Mouse (Mus musculus): Measurements from ENCODE around the gene Prkcz. TPM values are rescaled to one million over a fixed set of nuclear protein-coding genes. Genes with fewer than 3 reads are reported as not detected.

Prkcz gene
- polyA plus RNA-seq, 1 experiment from 2014 or later, result 9.3 TPM

DNA sequence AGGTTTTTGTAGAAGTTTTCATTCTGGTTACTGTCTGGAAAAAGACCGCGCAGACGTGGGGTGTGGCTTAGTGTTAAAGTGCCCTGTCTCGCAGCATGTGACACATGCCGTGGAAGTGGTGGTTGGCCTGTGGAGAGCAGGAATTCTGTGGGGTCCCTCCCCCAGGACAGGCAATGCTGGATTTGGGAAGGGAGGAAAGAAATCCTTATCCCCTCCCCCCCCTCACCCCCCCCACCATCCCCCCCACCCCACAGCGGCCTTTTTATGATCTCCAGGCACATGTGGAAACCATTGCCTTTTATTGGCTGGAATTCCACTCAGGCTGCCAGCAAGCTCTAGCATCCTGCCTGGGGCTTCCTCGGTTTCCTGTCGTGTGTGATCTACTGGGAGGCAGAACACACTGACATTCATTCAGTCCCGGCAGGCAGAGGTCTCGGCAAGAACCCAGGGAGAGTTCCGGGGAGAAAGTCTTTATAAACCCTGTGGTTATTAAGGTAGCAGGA is 78.1 kb downstream of the Prkcz start:
- Histone ChIP-seq H3K27ac (peak overlapping the region; percentile 95), H3K9me3 (replicated peaks) (no peaks in the 10 kb centered on the region), H3K4me3 (peak overlapping the region; percentile 46), H3K4me1 (peaks cover 82% of the 10 kb centered on the region), H3K36me3 (no peaks in the 10 kb centered on the region), H3K27me3 (ENCODE audit: low read depth, poor library complexity, severe bottlenecking) (no peaks in the 10 kb centered on the region)
- 16% methylated on average over 11 of the region's 11 CpGs for WGBS
- peak; percentile 85 for DNase-seq (ENCODE audit: low spot score)

- 46% methylated on average over 6 of the region's 6 CpGs for WGBS
- no peak for DNase-seq (ENCODE audit: low spot score)
- peak overlapping the region; percentile 14; the same call in 1 of the 2 replicates for H3K4me3 ChIP-seq
- no peaks in the 10 kb centered on the region for H3K36me3 ChIP-seq
- H3K27me3 ChIP-seq (ENCODE audit: low read depth, poor library complexity, severe bottlenecking), result no peaks in the 10 kb centered on the region
- peak overlapping the region; percentile 95 for H3K27ac ChIP-seq
- peaks cover 85% of the 10 kb centered on the region for H3K4me1 ChIP-seq
- no peaks in the 10 kb centered on the region for H3K9me3 ChIP-seq (replicated peaks)
Measured at GRCm38 (mm10) chr4:155282231-155282630, 78.9 kb downstream of the Prkcz start.

DNA sequence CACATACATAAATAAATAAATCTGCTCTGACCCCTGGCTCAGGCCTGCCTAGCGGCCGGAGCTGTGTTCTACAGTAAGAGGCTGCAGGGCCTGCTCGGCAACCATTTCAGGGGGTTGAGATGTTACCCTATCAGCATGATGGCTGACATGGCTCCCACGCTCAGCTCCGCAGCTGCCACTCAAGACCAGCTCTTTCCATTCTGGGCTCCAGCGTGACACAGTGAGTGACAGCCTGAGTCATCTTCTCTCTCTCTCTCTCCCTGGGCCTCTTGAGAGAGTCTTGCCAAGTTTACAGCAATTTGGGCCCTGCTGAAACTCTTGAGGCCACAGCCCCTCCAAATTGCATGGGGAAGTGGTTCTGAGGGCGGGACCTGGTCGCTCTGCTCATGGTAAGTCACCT is 79.5 kb downstream of the Prkcz start:
- WGBS, result 89% methylated on average over 8 of the region's 8 CpGs
- Histone ChIP-seq H3K36me3 (no peaks in the 10 kb centered on the region), H3K9me3 (replicated peaks) (no peaks in the 10 kb centered on the region), H3K27ac (peak overlapping the region; percentile 95), H3K27me3 (ENCODE audit: low read depth, poor library complexity, severe bottlenecking) (no peaks in the 10 kb centered on the region), H3K4me1 (peaks cover 79% of the 10 kb centered on the region), H3K4me3 (0 out of 2 replicates have a peak overlapping the region, but pooled peaks have one; percentile 14)
- DNase-seq (ENCODE audit: low spot score), result no peak

DNA sequence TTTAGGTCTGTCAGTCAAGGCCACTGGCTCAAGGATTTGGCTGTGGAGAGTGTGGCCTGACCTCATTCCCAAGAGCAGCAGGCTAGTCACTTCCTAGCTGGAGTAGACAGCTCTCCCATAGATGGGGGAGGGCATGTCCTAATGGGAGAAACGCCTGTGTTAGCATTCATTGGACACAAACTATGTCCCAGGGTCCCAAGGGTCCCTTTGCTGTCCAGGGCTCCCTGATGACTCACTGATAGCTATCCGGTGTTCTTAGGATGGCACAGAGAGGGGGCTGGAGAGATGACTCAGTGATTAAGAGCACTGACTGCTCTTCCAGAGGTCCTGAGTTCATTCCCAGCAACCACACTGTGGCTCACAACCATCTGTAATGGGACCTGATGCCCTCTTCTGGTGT is 79.9 kb downstream of the Prkcz start:
- H3K36me3 ChIP-seq, result no peaks in the 10 kb centered on the region
- peaks cover 76% of the 10 kb centered on the region for H3K4me1 ChIP-seq
- no peaks in the 10 kb centered on the region for H3K27me3 ChIP-seq (ENCODE audit: low read depth, poor library complexity, severe bottlenecking)
- DNase-seq (ENCODE audit: low spot score), result no peak
- no peak overlapping the region for H3K4me3 ChIP-seq
- no peaks in the 10 kb centered on the region for H3K9me3 ChIP-seq (replicated peaks)
- 81% methylated on average over 2 of the region's 2 CpGs for WGBS
- H3K27ac ChIP-seq, result peak overlapping the region; percentile 95

DNA sequence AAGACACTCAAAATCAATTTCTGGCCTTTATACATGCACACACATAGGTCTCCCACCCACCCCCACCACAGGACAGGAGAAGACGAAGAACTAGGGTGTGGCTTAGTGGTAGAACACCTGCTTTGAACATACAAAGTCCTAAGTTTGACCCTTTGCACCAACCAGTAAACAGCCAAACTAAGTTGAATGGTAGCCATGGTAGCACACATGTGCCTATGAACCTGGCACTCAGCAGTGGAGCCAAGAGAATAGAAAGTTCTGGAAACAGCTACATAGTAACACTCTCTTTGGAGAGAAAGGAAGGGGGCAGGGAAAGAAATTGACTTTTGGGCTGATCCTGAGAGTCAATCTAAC is 80.4 kb downstream of the Prkcz start:
- Histone ChIP-seq H3K36me3 (no peaks in the 10 kb centered on the region), H3K9me3 (replicated peaks) (no peaks in the 10 kb centered on the region), H3K27ac (peak overlapping the region; percentile 95), H3K4me3 (no peak overlapping the region), H3K4me1 (peaks cover 77% of the 10 kb centered on the region), H3K27me3 (ENCODE audit: low read depth, poor library complexity, severe bottlenecking) (no peaks in the 10 kb centered on the region)
- no peak for DNase-seq (ENCODE audit: low spot score)
- 86% methylated on average over 1 of the region's 1 CpGs for WGBS

DNA sequence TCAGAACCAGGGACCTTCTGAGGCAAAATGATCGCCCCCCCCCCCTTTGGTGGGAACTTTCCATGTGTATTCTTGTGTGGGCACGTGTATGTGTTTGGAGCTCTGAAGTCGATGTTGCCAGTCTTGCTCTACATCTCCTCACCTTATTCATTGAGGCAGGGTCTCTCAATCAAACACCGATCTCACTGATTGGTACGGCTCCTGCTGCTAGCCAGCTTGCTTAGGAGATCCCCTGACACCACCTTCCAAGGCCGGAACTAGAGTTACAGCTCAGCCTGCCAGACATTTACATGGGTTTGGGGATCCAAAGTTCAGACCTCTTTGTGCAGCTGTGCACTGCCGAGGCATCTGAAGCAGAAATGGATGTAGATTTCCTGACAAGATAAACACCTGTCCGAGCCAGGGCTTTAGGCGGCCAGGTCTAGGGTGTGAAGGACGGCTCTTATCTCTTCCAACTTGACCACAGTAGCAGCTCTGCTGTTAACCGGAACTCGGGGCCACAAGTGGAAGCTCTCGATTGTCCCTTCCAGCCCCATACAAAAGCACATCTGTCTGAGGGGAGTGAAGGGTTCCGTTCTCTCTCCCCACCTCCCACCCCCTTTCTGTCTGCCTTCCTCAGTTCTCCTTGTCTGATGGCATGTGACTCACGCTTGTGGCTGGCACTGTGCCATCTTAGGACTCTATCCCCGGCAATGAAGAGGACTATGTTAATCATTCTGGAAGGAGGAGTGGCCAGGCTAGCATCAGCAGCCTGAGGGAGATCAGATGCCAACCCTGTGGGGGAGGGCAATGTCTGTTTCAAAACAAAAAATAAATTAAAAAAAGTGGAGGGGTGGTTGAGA is 81.0 kb downstream of the Prkcz start:
- Histone ChIP-seq H3K36me3 (no peaks in the 10 kb centered on the region), H3K4me3 (no peak overlapping the region), H3K4me1 (peaks cover 78% of the 10 kb centered on the region), H3K27ac (peak overlapping the region; percentile 64), H3K9me3 (replicated peaks) (no peaks in the 10 kb centered on the region), H3K27me3 (ENCODE audit: low read depth, poor library complexity, severe bottlenecking) (no peaks in the 10 kb centered on the region)
- WGBS, result 87% methylated on average over 16 of the region's 16 CpGs
- DNase-seq (ENCODE audit: low spot score), result no peak

DNA sequence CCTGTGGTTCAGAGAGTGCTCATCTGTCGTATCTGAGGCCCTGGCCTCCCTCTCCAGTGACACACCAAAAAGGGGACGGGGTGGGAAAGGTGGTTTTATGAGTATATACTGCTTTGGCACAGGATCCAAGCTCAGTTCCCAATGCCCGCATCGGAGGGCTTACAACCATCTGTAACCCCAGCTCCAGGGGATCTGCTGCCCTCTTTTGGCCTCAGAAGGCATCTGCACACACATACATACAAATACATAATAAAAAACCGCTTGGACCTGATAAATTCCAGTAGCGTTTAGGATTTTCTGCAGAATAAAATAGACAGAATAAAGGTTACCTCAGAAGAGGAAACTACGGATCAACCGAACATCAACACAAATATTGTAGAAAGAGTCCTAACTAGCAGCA is 82.1 kb downstream of the Prkcz start:
- peak; percentile 46 for DNase-seq (ENCODE audit: low spot score)
- H3K4me3 ChIP-seq, result no peak overlapping the region

DNA sequence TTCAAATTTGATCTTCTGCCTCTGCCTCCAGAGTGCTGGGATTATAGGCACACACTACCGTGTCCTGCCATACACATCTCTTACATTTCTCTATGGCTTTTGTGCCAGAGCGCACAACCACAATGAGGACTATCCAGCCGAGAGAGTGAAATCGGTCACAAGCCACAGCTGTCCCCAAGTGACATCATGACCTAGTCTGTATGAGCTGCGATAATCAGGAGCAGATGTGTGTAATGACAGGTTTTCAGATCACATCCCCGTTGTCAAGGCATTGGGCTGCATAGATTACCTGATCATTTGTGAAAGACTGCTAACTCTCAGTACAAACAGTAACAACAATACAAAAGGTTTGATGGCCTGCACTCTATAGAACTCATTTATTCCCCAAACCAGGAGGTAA is 83.2 kb downstream of the Prkcz start:
- DNase-seq (ENCODE audit: low spot score), result peak; percentile 40
- Histone ChIP-seq H3K27me3 (ENCODE audit: low read depth, poor library complexity, severe bottlenecking) (no peaks in the 10 kb centered on the region), H3K36me3 (no peaks in the 10 kb centered on the region), H3K4me1 (peaks cover 66% of the 10 kb centered on the region), H3K27ac (peak overlapping the region; percentile 83), H3K4me3 (no peak overlapping the region), H3K9me3 (replicated peaks) (no peaks in the 10 kb centered on the region)
- 44% methylated on average over 6 of the region's 6 CpGs for WGBS

More for the DNA sequence above, 82.1 kb downstream of the Prkcz start:
- peak overlapping the region; percentile 83 for H3K27ac ChIP-seq
- H3K36me3 ChIP-seq, result no peaks in the 10 kb centered on the region
- H3K4me1 ChIP-seq, result peaks cover 77% of the 10 kb centered on the region
- WGBS, result 81% methylated on average over 8 of the region's 8 CpGs
- no peaks in the 10 kb centered on the region for H3K27me3 ChIP-seq (ENCODE audit: low read depth, poor library complexity, severe bottlenecking)
- H3K9me3 ChIP-seq (replicated peaks), result no peaks in the 10 kb centered on the region

DNA sequence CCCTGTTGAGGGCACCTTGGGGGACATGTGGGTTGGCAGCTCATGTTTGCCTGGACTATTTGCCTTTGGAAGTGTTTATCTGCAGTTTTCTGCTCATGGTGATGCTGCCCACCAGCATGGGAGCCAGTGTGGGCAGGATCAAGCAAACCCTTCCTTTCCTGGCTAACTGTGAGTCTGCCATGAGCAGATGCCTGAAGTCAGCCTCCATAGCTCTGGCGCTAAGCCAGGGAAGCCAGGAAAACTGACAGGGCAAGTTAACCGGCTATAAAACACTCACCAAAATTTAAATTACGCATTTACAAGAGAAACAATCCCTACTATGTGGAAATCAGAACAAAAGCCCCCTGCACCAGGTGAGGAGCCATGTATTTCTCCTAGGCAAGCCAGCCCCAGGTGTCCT is 86.3 kb downstream of the Prkcz start:
- H3K4me1 ChIP-seq, result peaks cover 36% of the 10 kb centered on the region
- peak overlapping the region; percentile 58 for H3K27ac ChIP-seq
- no peaks in the 10 kb centered on the region for H3K27me3 ChIP-seq (ENCODE audit: low read depth, poor library complexity, severe bottlenecking)
- no peaks in the 10 kb centered on the region for H3K9me3 ChIP-seq (replicated peaks)
- H3K4me3 ChIP-seq, result no peak overlapping the region
- H3K36me3 ChIP-seq, result no peaks in the 10 kb centered on the region
- 60% methylated on average over 3 of the region's 3 CpGs for WGBS
- no peak for DNase-seq (ENCODE audit: low spot score)

- peaks cover 36% of the 10 kb centered on the region for H3K4me1 ChIP-seq
- no peak overlapping the region for H3K4me3 ChIP-seq
- no peaks in the 10 kb centered on the region for H3K27me3 ChIP-seq (ENCODE audit: low read depth, poor library complexity, severe bottlenecking)
- H3K36me3 ChIP-seq, result no peaks in the 10 kb centered on the region
- 35% methylated on average over 5 of the region's 5 CpGs for WGBS
- peak overlapping the region; percentile 58 for H3K27ac ChIP-seq
- H3K9me3 ChIP-seq (replicated peaks), result no peaks in the 10 kb centered on the region
- DNase-seq (ENCODE audit: low spot score), result no peak
Measured at GRCm38 (mm10) chr4:155274451-155274850, 86.7 kb downstream of the Prkcz start.

GRCm38 (mm10) chr4:155268382-155268781 is 92.8 kb downstream of the Prkcz start:
- no peaks in the 10 kb centered on the region for H3K27me3 ChIP-seq (ENCODE audit: low read depth, poor library complexity, severe bottlenecking)
- H3K4me3 ChIP-seq, result no peak overlapping the region
- H3K27ac ChIP-seq, result peak overlapping the region; percentile 27
- no peaks in the 10 kb centered on the region for H3K9me3 ChIP-seq (replicated peaks)
- peak; percentile 82 for DNase-seq (ENCODE audit: low spot score)
- H3K36me3 ChIP-seq, result no peaks in the 10 kb centered on the region
- WGBS, result 35% methylated on average over 5 of the region's 5 CpGs
- H3K4me1 ChIP-seq, result peaks cover 36% of the 10 kb centered on the region

GRCm38 (mm10) chr4:155267639-155268175 is 93.5 kb downstream of the Prkcz start:
- Histone ChIP-seq H3K36me3 (no peaks in the 10 kb centered on the region), H3K9me3 (replicated peaks) (no peaks in the 10 kb centered on the region), H3K27ac (peak overlapping the region; percentile 27), H3K4me1 (peaks cover 36% of the 10 kb centered on the region), H3K4me3 (no peak overlapping the region), H3K27me3 (ENCODE audit: low read depth, poor library complexity, severe bottlenecking) (no peaks in the 10 kb centered on the region)
- DNase-seq (ENCODE audit: low spot score), result no peak
- 56% methylated on average over 12 of the region's 12 CpGs for WGBS

GRCm38 (mm10) chr4:155267047-155267543 is 94.1 kb downstream of the Prkcz start:
- Histone ChIP-seq H3K27ac (peak overlapping the region; percentile 27; the same call in 1 of the 2 replicates), H3K27me3 (ENCODE audit: low read depth, poor library complexity, severe bottlenecking) (no peaks in the 10 kb centered on the region), H3K4me1 (peaks cover 36% of the 10 kb centered on the region), H3K9me3 (replicated peaks) (no peaks in the 10 kb centered on the region), H3K36me3 (no peaks in the 10 kb centered on the region), H3K4me3 (no peak overlapping the region)
- no peak for DNase-seq (ENCODE audit: low spot score)
- 76% methylated on average over 7 of the region's 7 CpGs for WGBS
